Mouse (Mus musculus) retina, postnatal 1 day (tissue): ENCODE measurements at regions not wholly inside any gene's neighbourhood (a gene's known extent, or its start where the extent isn't known, plus 50 kb on each side); places are given as distances from the start of the nearest gene placed in this dataset.

Source experiments
- DNase-seq: peaks from one replicate; pipeline ENCODE4 v3.0.0-alpha.2; 2012

DNA sequence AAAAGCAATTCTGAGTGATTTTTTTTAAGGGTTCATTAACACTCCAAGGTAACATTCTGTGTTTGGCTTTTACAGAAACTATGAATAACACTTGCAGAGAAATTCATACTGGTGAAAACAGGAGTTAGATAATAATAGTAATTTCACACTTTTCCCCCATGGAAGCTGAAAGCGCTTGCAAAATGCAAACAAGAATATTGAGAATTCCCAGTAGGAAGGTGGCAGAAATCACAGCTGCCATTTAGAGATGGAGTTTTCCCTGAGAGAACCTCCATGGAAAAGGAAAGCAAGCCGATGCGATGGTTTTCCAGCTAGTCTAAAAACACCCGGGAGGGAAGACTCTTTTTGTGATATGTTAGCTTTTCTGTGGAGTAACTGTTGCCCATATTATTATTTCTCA is 174.1 kb upstream of the App start:
- DNase-seq = no peak

GRCm38 (mm10) chr16:85336495-85337119 is 163.0 kb upstream of the App start:
- DNase-seq = no peak

GRCm38 (mm10) chr16:85333543-85333942 is 160.0 kb upstream of the App start:
- DNase-seq = no peak

- no peak for DNase-seq
These were observed 138.5 kb upstream of the App start for GRCm38 (mm10) chr16:85312018-85312417.

DNA sequence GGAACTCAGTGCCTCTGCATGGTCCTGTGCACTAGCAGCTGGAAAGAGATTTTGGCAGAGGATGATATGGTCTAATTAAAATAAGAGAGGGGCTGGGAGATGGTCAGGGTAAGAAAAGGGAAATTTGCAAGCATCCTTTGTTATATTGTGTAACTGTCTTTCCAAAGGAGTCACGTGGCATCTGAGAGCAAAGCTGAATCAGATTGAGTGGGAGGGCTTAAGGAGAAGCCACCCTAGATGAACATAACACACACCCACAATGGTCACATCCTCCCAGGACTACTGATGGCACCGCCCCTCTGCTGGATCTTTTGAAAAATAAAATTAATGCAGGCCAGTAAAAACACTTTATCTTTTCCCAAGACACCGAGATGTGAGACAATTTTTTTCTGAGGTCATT is 135.9 kb upstream of the App start:
- DNase-seq = no peak

DNA sequence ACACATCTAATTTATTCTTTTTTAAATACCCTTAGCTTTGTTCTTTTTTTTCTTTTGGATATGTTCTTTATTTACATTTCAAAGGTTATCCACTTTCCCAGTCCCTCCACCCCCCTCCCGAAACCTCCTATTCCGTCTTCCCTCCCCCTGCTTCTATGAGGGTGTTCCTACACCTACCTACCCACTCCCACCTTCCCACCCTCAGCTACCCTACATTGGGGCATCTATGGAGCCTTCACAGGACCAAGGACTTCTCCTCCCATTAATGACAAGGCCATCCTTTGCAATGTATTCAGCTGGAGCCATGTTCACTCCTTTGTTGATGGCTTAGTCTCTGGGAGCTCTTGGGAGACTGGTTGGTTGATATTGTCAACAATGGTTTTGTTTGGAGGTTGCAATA is 134.9 kb upstream of the App start:
- no peak for DNase-seq

- peak; percentile 88 for DNase-seq
These were observed 134.4 kb upstream of the App start for GRCm38 (mm10) chr16:85307940-85308339.

DNA sequence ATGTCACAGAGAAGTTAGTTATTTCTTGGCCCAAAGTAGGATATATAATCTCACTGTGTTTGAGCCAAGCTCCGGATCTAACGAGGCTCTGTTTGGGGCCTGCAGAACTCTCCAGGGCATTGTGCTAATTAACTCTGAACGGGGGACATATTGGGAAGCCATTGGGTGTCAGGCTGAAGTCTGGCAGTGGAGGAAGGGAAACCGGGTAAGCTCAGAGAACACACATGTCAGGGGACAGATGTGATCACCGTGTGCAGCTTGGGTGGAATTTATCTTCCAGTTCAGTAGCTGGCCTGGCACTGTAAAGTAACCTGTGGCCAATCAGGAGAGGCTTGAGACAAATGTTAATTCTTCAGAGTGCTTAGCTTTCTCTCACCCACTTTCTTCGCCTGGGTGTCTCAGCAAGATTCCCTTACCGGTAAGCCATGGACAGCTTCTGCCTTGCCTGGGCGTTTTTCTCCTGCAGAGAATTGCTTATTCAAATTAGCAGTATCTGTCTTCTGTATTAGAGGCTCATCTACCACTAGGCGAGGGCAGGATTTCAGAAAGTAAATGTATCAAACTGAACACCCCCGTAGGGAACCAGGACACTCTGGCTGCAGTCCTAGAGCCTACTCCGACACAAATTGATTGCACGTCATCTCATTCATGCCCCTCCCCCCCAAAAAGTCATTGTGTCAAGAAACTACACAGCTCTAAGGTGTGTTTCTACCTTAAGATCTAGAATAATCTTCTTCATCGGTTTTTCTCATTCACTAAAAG is 126.7 kb upstream of the App start:
- peak; percentile 42 for DNase-seq

- DNase-seq = no peak
These were observed 125.0 kb upstream of the App start for GRCm38 (mm10) chr16:85298559-85298958.

DNA sequence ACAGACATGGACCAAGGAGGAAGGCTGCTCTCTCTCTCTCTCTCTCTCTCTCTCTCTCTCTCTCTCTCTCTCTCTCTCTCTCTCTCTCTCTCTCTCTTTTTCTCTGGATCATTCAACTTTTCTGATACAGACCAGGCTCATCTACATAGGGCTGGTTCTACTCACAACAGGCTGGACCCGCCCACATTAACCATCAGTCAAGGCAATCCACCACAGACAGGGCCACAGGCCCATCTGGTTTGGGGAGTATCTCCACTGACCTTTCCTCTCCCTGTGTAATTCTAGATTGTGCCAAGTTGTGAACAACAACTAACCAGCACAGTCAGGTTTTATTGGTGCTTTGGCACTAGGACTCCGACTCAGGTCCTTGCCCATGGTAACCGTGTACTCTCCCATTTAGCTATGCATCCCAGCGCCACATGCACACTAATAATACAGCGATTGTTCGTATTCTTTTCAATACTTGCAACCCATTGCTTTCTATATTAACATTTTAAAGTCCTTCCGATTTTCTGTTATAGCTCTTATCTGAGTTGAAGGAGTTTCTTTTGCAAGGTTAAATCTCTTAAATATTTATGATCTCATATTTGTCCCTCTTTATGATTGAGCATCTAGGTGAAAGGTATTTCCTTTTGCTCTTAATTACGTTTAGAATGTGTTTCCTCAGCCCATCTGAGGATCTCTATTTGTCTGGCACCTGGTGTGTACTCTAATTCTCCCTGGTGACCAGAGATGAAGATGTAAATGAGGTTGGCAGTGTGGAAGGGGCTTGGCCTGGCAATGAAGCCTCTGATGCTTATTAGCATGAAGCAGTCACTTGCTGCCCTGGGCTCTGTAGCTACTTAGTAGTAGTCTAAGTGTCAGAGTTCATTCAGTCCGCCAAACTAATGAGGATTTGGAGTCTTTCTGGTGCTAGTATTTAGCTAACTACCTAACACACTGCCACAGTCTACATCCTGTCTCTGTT is 117.7 kb upstream of the App start:
- peak; percentile 43 for DNase-seq

GRCm38 (mm10) chr16:85277862-85278261 is 104.3 kb upstream of the App start:
- no peak for DNase-seq

- DNase-seq = peak; percentile 74
These were observed 96.1 kb upstream of the App start for GRCm38 (mm10) chr16:85269681-85270080.

- DNase-seq = no peak
These were observed 86.3 kb upstream of the App start for GRCm38 (mm10) chr16:85259838-85260237.

GRCm38 (mm10) chr16:85247301-85247700 is 73.7 kb upstream of the App start:
- no peak for DNase-seq

DNA sequence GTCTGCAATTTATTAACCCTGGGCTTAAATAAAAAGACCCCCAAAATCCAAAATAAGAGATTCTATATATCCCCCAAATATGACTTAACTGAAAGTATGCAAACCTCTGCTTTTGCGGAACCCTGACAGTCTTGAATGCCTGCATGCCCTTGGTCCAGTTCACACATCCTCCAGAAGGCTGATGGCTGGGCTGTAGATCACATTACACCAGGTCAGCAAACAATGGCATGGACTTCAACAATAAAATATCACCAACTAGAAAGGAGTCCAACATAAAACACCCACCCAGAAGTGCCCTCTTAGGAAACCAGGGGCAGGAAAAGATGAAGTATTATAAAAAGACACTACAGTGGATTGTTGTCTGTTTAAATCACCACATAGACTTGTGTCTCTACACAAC is 59.5 kb upstream of the App start:
- DNase-seq = no peak

GRCm38 (mm10) chr16:85231908-85232467 is 58.4 kb upstream of the App start:
- DNase-seq = no peak

GRCm38 (mm10) chr16:85231330-85231729 is 57.8 kb upstream of the App start:
- no peak for DNase-seq

- no peak for DNase-seq
These were observed 50.8 kb upstream of the App start for GRCm38 (mm10) chr16:85224325-85224724.
